Mouse (Mus musculus): ENCODE measurements around the gene Ppp2r3a.

Gene Ppp2r3a

GRCm38 (mm10) chr9:101159431-101159830 is 92.2 kb downstream of the Ppp2r3a start:
- no peak for DNase-seq (ENCODE audit: low spot score in 2 of 2)

GRCm38 (mm10) chr9:101152872-101153271 is 98.7 kb downstream of the Ppp2r3a start:
- no peak for DNase-seq (ENCODE audit: low spot score in 2 of 2)

- DNase-seq (ENCODE audit: low spot score in 2 of 2): no peak
Observed at GRCm38 (mm10) chr9:101143635-101144034, 108.0 kb downstream of the Ppp2r3a start.

DNA sequence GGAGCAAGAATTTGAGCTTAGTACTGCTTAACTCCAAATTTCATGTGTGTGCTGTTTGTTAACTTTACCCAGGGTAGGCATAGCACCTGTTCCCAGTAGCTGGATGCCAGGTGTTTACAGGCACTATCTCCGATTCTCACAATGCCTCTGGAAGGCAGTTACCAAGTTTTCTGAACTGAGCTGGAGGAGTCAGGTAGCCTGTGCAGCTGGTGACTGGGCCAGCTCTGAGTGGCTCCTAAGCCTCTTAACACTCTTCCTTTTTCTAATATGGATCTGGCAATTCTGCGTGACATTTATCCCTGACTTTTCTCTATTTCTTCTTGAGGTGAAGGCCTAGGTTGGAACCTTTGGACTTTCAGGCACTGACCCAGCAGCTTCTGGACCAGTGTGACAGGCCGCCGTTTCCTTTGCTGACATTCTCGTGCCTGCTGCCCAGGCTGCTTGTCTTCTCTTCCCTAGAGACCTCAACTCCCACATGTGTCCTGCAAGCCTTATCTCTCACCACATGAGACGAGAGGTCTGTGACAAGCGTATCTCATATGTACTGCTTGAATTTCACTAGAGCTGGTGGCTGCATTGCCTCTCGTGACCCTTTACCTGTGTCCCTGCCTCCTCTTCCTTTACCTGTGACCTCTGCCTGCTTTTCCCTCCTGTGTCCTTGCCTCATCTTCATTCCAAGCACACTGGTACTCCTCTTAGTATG is 137.3 kb downstream of the Ppp2r3a start:
- DNase-seq (ENCODE audit: low spot score in 2 of 2): no peak

DNA sequence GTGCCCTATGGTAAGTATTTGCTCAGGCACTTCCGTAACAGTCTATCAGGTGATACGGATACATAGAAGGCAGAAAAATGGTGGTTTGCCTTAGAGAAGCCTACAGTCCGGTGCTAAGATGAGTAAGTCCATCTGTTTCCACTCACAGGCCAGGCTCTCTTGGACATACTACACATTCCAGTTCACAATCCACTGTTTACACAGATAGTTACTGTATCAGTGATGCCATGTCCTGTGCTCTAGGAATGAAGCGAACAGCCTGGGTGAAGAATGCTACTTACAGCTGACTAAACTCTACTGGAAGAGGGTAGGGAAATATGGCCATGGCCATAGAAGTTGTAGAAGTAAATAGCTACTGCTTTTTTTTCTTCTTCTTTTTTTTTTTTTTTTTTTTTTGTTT is 138.3 kb downstream of the Ppp2r3a start:
- no peak for DNase-seq (ENCODE audit: low spot score in 2 of 2)

GRCm38 (mm10) chr9:101110013-101110412 is 141.6 kb downstream of the Ppp2r3a start:
- no peak for DNase-seq (ENCODE audit: low spot score in 2 of 2)

- DNase-seq (ENCODE audit: low spot score in 2 of 2): no peak
Observed at GRCm38 (mm10) chr9:101107386-101107785, 144.2 kb downstream of the Ppp2r3a start.

DNA sequence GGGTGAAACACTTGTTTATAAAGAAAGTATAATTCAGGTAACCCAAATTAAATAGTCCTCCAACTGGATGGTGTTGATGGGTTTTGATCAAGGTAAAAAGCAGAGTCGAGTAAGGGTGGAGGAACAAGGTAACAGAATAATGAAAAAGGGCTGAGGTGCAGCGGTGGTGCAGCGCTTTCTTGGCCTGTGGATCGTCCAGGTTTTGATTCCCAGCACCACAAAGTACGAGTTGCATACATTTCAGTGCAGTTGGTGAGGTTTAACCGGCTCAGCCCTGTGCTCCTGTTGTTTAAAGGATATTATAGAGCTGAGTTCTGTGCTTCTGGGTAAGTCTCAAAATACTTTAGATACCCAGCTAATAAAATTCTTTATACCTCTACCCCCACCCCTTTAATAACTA is 145.9 kb downstream of the Ppp2r3a start:
- DNase-seq (ENCODE audit: low spot score in 2 of 2): no peak

DNA sequence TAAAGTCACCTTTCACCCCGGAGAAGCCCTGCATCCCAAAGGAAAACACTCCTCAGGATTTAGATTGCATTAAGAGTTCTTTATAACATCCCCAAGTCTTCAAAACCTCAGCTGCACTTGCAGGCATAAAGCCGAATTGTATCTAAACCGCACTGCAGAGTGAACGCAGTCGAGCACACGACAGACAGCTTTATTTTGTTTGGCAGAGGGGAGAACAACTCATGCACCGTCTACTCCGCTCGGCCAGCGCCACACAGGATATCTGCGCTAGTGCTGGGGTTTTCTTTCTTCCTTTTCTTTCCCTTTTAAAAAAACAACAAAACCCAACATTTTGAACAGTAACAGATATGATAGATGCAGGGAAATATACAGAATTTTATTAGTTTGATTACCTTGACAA is 146.7 kb downstream of the Ppp2r3a start:
- DNase-seq (ENCODE audit: low spot score in 2 of 2): no peak

- DNase-seq (ENCODE audit: low spot score in 2 of 2): no peak
Observed at GRCm38 (mm10) chr9:101102288-101102687, 149.3 kb downstream of the Ppp2r3a start.

DNA sequence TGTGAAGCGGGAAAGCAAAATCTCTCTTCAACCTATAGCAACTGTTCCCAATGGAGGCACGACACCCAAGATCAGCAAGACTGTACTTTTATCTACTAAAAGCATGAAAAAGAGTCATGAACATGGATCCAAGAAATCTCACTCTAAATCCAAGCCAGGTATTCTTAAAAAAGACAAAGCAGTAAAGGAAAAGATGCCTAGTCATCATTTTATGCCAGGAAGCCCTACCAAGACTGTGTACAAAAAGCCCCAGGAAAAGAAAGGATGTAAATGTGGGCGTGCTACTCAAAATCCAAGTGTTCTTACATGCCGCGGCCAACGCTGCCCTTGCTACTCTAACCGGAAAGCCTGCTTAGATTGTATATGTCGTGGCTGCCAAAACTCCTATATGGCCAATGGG is 150.0 kb downstream of the Ppp2r3a start:
- no peak for DNase-seq (ENCODE audit: low spot score in 2 of 2)

- DNase-seq (ENCODE audit: low spot score in 2 of 2): no peak
Observed at GRCm38 (mm10) chr9:101100163-101100562, 151.4 kb downstream of the Ppp2r3a start.

GRCm38 (mm10) chr9:101099445-101099844 is 152.2 kb downstream of the Ppp2r3a start:
- no peak for DNase-seq (ENCODE audit: low spot score in 2 of 2)

DNA sequence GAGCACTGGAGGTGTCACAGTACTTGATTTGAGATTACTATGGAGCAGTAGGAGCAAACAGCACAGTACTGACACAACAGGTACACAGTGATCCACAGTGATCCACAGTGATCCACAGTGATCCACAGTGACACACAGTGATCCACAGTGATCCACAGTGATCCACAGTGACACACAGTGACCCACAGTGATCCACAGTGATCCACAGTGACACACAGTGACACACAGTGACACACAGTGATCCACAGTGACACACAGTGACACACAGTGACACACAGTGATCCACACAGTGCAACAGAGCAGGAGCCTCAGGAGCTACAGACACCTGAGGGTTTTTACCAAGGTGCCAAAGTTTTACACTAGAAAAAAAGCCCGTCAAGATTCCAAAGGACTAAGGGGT is 154.1 kb downstream of the Ppp2r3a start:
- no peak for DNase-seq (ENCODE audit: low spot score in 2 of 2)

GRCm38 (mm10) chr9:101096461-101096860 is 155.1 kb downstream of the Ppp2r3a start:
- no peak for DNase-seq (ENCODE audit: low spot score in 2 of 2)

DNA sequence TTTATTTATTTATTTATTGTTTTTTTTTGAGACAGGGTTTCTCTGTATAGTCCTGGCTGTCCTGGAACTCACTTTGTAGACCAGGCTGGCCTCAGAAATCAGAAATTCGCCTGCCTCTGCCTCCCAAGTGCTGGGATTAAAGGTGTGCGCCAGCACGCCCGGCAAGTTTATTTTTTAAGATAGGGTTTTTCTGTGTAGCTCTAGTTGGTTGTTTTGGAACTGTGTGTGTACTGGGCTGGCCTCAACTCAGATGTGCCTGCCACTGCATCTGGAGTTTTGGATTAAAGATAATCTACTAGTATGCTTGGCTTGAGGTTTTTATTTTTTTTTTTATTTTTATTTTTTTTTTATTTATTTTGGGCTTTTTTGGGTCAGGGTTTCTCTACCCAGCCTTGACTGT is 156.2 kb downstream of the Ppp2r3a start:
- no peak for DNase-seq (ENCODE audit: low spot score in 2 of 2)

GRCm38 (mm10) chr9:101083728-101084127 is 167.9 kb downstream of the Ppp2r3a start:
- no peak for DNase-seq (ENCODE audit: low spot score in 2 of 2)

DNA sequence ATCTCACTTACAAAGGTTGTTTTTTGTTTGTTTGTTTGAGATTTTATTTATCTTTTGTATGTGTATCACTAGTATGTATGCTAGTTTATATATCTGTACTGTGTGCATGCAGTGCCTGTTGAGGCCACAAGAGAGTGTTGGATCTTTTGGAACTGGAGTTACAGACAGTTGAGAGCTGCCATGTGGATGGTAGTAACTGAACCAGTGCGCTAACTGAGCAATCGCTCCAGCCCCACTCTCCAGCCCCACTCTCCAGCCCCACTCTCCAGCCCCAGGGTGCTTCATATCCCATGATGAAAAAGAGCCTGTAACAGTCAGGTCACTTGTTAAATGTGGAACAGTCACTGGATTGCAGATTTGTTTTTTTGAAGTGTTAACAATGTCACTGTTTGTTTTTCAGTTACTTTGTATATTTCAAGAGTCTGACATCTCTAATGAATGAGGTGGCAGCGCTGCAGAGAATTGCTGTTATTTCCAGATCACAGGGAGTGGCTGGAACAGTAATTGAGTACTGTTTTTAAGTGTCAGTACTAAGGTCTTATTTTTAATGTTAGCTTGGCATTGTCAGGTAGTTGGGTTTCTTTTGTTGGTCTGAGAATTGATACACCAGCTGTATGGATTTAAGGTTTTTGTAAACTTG is 171.4 kb downstream of the Ppp2r3a start:
- DNase-seq (ENCODE audit: low spot score in 2 of 2): no peak

DNA sequence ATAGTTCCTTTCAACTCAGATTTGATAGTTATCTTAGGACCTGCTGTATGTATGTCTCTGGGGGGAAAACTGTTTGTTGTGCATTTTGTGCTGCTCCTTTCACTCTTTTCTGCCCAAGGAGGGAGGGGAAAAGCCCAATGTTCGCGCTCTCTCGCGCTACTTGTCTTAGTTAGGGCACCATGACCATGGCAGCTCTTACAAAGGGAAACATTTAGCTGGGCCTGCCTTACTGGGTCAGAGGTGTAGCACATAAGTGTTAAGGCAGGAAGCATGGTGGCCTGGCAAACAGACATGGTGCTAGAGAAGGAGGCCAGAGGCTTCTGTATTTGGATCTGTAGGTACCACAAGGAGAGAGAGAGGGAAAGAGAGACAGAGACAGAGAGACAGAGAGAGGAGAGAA is 173.0 kb downstream of the Ppp2r3a start:
- no peak for DNase-seq (ENCODE audit: low spot score in 2 of 2)

GRCm38 (mm10) chr9:101077486-101077885 is 174.1 kb downstream of the Ppp2r3a start:
- no peak for DNase-seq (ENCODE audit: low spot score in 2 of 2)

DNA sequence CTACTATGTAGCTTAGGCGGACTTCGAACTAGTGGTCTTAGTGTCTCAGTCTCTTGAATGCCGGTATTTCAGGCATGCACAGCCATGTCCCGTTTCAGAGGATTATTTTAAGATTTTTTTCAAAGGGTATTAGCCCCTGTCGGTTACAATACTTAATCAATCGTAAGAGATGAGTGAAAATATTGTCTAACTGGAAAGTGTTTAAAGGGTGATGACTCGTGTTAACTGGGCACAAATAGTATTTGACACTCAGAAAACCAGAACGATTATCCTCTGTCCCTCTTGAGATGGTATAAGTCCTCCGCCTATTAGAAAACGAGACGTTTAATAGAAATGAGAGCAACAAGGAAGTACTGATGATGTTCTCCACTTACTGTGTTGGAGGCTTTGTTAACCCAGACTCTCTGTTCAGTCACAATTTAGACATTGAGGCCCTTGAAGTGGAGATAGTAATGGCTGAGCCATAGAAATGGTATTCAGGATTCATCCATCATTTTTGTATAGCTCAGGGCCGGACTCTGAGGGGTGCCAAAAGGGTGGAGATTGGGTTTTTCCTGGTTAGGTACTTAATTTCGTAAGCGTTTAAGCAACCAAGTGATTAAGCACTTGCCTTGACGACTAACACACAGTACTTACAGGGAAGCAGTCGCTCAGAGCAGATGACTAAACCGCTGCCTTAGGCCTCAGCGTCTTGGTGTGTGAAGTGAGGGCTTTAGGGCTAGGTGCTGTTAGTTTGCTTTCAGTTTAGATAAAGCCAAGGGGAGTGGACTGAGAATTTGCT is 175.3 kb downstream of the Ppp2r3a start:
- no peak for DNase-seq (ENCODE audit: low spot score in 2 of 2)

DNA sequence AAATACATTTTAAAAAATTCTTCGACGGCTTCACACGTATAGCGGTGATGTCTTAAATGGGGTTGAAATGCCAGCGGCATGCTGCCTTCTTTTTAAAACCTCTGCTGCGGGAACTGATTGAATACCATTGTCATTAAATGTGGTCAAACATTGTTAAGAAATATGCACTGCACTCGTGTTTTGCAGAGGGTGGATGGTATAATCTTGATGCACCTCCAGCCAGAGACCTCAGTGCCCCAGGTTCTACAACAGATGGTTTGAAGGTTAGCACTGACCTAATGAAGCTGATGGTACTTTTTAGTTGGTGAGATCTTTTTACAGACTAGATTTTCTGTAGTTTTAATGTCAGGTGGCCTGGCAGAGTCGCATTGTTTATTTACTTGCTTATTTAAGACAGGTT is 175.9 kb downstream of the Ppp2r3a start:
- DNase-seq (ENCODE audit: low spot score in 2 of 2): no peak

- DNase-seq (ENCODE audit: low spot score in 2 of 2): peak; percentile 19 to 27
Observed at GRCm38 (mm10) chr9:101075091-101075581, 176.5 kb downstream of the Ppp2r3a start.

Data from spleen, postnatal 14 days (tissue).